Mouse (Mus musculus) ES-Bruce4 (cell line): ENCODE data around the gene Ap4s1.

Experiments
- CTCF ChIP-seq: IDR thresholded peaks from one replicate; pipeline ENCODE4 v1.8.1; 2011; ENCODE audit warnings: low read depth, low read length
- EP300 ChIP-seq: IDR thresholded peaks from 2 replicates; pipeline ENCODE4 v1.6.1; 2011; ENCODE audit warnings: low read depth, low read length; ENCODE audit not compliant: insufficient read depth
- POLR2A ChIP-seq: IDR thresholded peaks from one replicate; pipeline ENCODE4 v1.8.1; 2011; ENCODE audit warnings: low read length; ENCODE audit not compliant: insufficient read depth

DNA sequence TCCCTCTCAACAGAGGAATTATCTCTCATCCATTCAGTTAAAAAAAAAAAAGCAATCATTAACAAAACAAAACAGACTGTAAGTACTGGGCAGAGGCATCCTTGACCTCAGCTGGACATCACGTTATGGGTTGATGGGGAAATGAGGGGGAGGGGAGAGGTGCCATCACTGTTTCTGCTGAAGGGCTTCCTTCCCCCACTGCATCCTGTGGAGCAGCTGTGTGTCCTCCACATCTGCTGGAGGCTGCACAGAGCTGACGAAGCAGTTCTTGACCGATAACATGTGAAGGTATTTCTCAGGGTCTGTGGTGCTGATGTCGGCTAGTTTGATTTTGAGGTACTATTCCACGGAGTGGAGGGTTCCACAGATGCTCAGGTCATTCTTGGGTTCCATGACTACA is 19.3 kb downstream of the Ap4s1 start:
- TF ChIP-seq EP300 (no peak), POLR2A (no peak), CTCF (no peak)
